Mouse (Mus musculus) adrenal gland, postnatal 4 days (tissue): ENCODE results near the gene Lrrtm4. TPM values are rescaled to one million over a fixed set of nuclear protein-coding genes. Genes with fewer than 3 reads are reported as not detected.

Source experiments
- DNase-seq, 2 experiments: peaks; one replicate each; pipeline ENCODE4 v3.0.0; 2021 to 2022; ENCODE audit warnings: low spot score in 2 of 2, mixed read lengths in 2 of 2
- total RNA-seq, 2 experiments: library from RNA; stranded (reverse); gene quantifications; 2 replicates each; pipeline ENCODE4 v1.2.3; 2021

Lrrtm4 gene
- total RNA-seq, 2 experiments from 2014 or later = 4.3 to 4.4 TPM

DNA sequence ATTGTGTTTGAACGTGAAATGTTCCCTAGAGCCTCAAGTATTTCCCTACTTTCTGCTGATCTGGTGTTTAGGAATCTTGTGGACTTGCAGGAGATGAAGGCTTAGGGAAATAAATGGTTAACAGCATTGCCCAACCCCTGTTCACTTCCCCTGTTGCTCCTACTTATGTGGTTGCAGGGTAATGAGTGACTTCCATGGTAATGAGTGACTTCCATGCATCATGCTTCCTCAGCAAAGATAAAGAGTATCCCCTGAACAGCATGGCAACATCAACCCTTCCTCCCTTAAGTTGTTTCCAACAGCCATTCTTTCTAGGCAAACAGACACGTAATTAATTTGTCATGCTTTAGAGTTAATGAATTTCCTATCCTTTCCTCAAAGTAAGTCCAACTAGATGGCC is 685.5 kb downstream of the Lrrtm4 start:
- DNase-seq = no peak

DNA sequence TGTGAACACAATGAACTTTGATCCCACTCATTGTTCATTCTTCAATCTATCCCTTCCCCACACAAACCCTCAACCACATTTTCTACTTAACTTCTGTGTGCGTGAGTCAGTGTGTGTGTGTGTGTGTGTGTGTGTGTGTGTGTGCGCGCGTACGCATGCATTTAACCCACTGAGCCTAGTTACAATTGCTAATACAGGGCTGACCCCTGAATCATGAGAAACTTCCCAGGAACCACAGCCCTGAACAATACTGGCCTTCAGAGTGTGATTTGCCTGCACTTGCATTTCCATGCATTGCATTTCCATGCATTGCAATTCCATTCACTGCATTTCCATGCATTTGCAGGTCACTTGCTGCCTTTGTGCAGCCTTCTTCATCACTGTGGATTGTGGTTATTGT is 701.8 kb downstream of the Lrrtm4 start:
- no peak for DNase-seq

DNA sequence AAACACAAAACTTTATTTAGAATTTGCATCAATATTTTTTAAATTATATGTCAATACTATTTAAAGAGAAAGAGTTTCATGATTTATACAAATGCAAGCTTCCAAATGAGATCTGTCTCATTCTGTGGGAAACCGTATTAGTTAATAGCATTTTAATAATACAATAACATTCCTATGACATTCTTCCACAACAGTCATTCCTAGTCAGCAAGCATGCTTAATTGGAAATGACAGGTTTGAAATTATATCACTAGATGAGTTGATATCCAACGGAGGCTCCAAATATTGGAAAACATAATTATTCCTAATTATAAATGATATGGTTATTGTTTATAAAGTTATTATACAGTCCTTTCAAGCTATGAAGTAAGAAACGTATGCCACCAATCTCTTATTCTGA is 714.7 kb downstream of the Lrrtm4 start:
- DNase-seq = no peak

DNA sequence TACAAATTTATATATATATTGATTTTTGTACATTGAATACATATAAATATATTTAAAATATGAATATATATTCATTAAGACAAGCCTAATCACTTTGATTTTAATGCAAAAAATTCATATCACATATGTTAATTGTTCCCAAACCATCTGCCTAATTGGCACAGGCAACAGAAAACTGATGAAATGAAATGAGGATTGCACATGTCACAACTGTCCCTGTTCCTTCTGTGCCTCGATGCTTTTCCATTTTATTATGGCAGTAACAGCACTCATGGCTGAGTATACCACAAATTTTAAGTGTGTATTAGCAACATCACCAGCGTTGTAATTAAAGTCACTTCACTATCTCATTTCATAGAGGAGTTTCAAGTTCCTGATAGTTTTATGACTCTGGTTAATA is 732.1 kb downstream of the Lrrtm4 start:
- DNase-seq = no peak

DNA sequence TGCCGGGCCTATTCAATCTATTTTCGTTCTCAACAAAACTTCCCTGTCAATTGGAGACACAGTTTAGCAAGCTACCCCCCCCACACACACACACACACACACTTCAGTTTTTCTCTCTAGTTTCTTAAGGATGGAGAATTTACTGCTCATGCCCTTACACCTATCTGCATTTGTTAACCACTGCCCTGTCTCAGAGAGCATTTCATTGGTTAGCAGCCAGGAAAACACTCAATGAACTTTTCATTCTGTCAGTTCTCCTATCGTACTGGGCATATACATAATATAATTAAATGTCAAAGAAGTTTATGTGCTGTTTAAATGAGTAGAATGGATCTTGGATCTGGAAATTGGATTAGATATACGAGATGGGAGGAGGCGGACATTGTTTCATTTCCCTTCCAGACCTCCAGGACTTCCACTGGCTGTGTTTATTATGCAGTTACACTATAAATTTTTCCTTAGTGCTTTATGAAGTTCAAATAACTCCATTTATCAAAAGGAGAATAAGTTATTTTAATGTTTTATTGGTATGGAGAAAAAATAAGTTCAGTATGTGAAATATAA is 742.0 kb downstream of the Lrrtm4 start:
- no peak for DNase-seq

DNA sequence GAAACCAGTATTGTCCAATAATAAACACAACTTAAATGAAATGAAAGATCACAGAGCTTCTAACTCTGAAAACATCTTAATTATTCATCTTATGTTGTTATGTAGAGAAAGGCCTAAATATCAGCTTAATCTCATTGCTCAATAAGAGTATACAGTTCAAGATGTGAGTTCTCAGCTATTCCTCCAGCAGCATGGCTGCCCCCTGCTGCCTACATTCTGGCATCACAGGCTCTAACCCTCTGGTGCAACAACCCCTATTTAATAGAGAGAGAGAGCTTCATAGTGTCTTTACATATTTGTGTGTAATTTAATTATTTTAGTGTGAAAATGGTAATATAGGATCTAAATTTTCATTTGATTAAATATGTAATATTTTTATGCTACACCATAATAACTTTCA is 767.6 kb downstream of the Lrrtm4 start:
- no peak for DNase-seq

DNA sequence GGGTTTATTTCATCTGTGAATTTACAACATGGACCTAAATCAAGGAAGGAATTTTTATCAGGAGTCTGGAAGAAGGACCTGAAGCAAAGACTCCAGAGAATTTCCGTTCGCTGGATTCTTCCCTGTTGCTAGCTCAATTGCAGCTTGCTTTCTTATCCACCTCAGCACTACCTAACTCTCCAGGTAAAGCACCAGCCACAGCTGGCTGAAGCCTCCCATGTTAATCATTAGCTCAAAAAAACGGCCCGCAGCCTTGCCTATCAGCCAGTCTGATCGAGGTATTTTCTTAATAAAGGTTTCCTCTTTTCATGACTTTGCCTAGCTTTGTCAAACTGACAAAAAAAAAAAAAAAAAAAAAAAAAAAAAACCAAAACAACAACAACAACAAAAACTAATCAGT is 805.1 kb downstream of the Lrrtm4 start:
- no peak for DNase-seq

DNA sequence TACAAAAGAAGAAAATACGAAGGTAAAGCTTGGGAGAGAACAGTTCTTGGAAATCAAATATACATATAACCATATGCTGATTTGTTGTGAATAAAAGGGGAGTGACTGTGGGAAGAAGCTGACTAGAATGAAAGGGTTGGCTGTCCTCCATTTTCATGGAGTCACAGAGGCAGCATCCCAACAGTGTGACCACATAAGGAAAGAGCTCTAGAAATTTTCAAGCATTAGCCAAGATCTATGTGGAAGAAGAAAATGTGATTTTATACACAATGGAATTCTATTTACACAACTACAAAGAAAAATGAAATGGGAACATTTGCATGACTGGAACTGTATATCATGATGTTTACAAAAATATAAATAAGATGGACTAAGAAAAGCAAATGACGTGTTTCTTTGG is 821.1 kb downstream of the Lrrtm4 start:
- no peak for DNase-seq

DNA sequence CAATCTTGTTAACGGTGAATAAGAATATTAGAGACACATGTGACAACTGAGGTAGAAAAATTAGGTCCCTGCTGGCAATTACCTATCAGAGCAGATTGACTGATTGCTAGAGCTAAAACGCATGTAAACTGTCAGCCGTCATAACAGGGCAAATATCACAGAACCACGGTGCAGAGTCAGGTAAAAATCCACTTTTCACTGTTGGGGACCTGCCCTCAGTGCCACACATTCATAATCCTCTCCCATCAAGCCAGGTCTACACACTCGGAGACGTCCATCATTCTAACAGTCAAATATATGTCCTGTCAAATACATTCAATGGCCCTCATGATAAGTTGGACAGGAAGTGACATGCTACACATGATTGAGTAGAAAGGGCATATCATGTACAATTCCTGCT is 826.6 kb downstream of the Lrrtm4 start:
- DNase-seq = no peak

DNA sequence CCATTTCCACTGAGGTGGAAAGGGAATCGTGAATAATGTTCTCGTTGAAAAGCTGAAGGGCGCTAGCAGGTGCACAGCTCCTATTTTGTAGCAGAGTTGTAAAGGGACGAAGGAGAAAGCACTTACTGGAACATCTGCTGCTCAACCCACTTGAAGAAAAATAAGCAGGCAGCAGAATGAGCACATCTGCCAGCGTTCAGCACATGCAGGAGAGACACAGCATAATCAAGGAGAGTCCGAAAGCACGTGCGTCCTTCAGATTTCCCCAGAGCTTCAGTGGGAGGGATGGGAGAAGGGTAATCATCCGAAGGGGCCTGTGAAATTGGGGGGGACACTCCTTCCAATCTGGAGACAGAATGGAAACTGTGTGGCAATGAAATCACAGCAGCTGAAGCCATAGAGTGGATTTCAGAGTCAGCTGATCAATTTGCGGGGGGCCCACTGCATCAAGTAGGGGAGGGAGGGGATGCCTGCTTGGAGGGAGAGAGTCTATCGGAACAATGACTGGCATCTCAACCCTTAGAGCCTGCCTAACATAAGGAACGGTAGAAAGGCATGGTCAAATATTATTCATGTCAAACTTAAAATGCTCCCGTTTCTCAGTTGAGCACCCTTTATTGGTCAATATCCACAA is 838.4 kb downstream of the Lrrtm4 start:
- no peak for DNase-seq

Other genes with a start within 250 kb of the Lrrtm4 start
- not detected for gene Gm20594, start 201.0 kb upstream of the Lrrtm4 start, total RNA-seq